9 mouse cellular contexts compared by ENCODE assay signal in the genomic region with DNA sequence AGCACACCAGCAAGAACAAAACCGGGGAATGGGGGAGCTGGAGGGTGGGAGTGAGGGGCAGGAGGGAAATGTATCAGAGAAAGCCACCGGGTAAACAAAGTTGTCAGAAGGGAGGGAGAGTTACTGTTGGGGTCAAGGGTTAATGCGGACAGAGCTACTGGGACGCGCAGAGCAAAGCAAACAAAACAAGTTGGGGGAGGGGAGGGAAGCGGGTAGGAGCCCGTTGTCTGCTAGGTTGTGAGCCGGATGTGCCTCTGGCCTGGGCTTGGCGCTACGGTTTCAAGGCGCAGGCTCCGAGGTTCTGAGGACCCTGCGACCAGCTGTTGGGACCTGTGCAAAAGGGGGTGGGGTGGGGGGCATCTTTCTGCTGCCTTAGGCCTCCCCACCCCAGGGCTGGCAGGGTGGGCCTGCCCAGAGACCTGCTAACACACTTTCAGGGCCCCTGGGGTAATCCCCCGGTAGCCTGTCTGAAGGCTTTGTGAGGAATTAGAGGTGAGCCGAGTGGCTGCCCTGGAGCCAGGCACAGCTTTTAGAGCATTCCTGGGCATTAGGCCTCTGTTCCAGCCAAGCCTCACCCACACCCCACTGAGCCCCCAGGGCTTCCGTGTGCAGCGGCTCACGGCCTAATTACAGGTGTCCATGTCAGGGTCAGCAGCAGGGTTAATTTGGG. TPM values are rescaled to one million over a fixed set of nuclear protein-coding genes. Genes with fewer than 3 reads are reported as not detected.
DNase-seq lines count a peak whose midpoint lies in the region; ATAC-seq and TF ChIP-seq lines count a peak whose summit lies in the region.
"Had no signal": no experiment of that assay in that cellular context is flagged by ENCODE, and none has a peak within 500 bp of the region (broad histone marks: within the 10 kb centered on the region; RNA-seq: fewer than 3 reads in every experiment).

No protein-coding gene starts in this region.

- no peaks in the 10 kb centered on the region for H3K36me3 ChIP-seq in forebrain, embryonic 10.5 days (replicated peaks)
- no peaks in the 10 kb centered on the region for H3K36me3 ChIP-seq in forebrain, embryonic 13.5 days (ENCODE audit: poor library complexity, severe bottlenecking)
- no peaks in the 10 kb centered on the region for H3K36me3 ChIP-seq in kidney, adult 2 months (ENCODE audit: control insufficient read depth, insufficient read depth, low read length)
- no peaks in the 10 kb centered on the region for H3K36me3 ChIP-seq in liver, embryonic 16.5 days (ENCODE audit: control insufficient read depth, insufficient read depth)

- H3K9me3 ChIP-seq in forebrain, embryonic 10.5 days: no peaks in the 10 kb centered on the region
- H3K9me3 ChIP-seq in forebrain, embryonic 13.5 days (replicated peaks): no peaks in the 10 kb centered on the region
- H3K9me3 ChIP-seq in liver, embryonic 16.5 days (replicated peaks; ENCODE audit: control insufficient read depth, low read length): no peaks in the 10 kb centered on the region

- peaks cover 27% of the 10 kb centered on the region for H3K4me1 ChIP-seq in forebrain, embryonic 10.5 days
- peaks cover 8% of the 10 kb centered on the region; the same call in 1 of the 2 replicates for H3K4me1 ChIP-seq in forebrain, embryonic 13.5 days
- H3K4me1 ChIP-seq in kidney, adult 2 months (ENCODE audit: control insufficient read depth, insufficient read depth, low read length): no peaks in the 10 kb centered on the region
- peaks cover 4% of the 10 kb centered on the region for H3K4me1 ChIP-seq in liver, embryonic 16.5 days (ENCODE audit: control insufficient read depth, low read depth, low read length)

- no peak overlapping the region; the same call in 1 of the 2 replicates for H3K9ac ChIP-seq in forebrain, embryonic 13.5 days
- peak overlapping the region; percentile 31 for H3K9ac ChIP-seq in liver, embryonic 16.5 days (ENCODE audit: low read depth, low read length)

- peak overlapping the region; percentile 84 for H3K27ac ChIP-seq in forebrain, embryonic 10.5 days
- H3K27ac ChIP-seq in forebrain, embryonic 13.5 days: no peak overlapping the region
- no peak overlapping the region for H3K27ac ChIP-seq in kidney, adult 2 months (ENCODE audit: insufficient read depth, low read depth, low read length)
- H3K27ac ChIP-seq in liver, embryonic 16.5 days (ENCODE audit: low read length): peak overlapping the region; percentile 42

- H3K27me3 ChIP-seq in forebrain, embryonic 10.5 days (ENCODE audit: poor library complexity, severe bottlenecking): peaks cover 92% of the 10 kb centered on the region
- peaks cover 25% of the 10 kb centered on the region for H3K27me3 ChIP-seq in forebrain, embryonic 13.5 days
- H3K27me3 ChIP-seq in kidney, adult 2 months (replicated peaks; ENCODE audit: control insufficient read depth, insufficient read depth, low read length): no peaks in the 10 kb centered on the region
- H3K27me3 ChIP-seq in liver, embryonic 16.5 days (ENCODE audit: control insufficient read depth, insufficient read depth, low read depth, low read length): no peaks in the 10 kb centered on the region

- TF ChIP-seq CTCF in kidney, adult 2 months (conservative IDR thresholded peaks at IDR 0.05; ENCODE audit: insufficient read depth, insufficient read length, low read depth, low read length): no peak

- DNase-seq in forebrain, embryonic 10.5 days (ENCODE audit: extremely low spot score, low spot score): peak; percentile 65
- peak; percentile 14 for DNase-seq in Muller cell, postnatal 12 days (ENCODE audit: inconsistent ontology term)
- peak; percentile 31 for DNase-seq in kidney, adult 2 months
- DNase-seq in layer of hippocampus, adult 18-20 months (ENCODE audit: low spot score in 2 of 2): no peak
- DNase-seq in urinary bladder, postnatal 36 days (ENCODE audit: low spot score in 2 of 2): no peak

- 1% methylated on average over 18 of the region's 18 CpGs for WGBS in forebrain, embryonic 10.5 days
- WGBS in forebrain, embryonic 13.5 days: 3% methylated on average over 18 of the region's 18 CpGs
- WGBS in kidney, adult 2 months: 14% methylated on average over 18 of the region's 18 CpGs
- 15% methylated on average over 18 of the region's 18 CpGs for WGBS in liver, embryonic 16.5 days (ENCODE audit: insufficient replicate concordance)

- H3K4me3 ChIP-seq in forebrain, embryonic 10.5 days: peak overlapping the region; percentile 36
- H3K4me3 ChIP-seq in forebrain, embryonic 13.5 days: no peak overlapping the region
- no peak overlapping the region for H3K4me3 ChIP-seq in kidney, adult 2 months (ENCODE audit: insufficient read depth, low read depth, low read length)
- H3K4me3 ChIP-seq in liver, embryonic 16.5 days (ENCODE audit: low read depth, low read length): no peak overlapping the region
- H3K4me3 ChIP-seq: myocyte had no signal

- no peak overlapping the region for H3K4me2 ChIP-seq in forebrain, embryonic 13.5 days
- H3K4me2 ChIP-seq in liver, embryonic 16.5 days (ENCODE audit: low read depth, low read length): no peak overlapping the region

- no peak for TF ChIP-seq POLR2A in kidney, adult 2 months (IDR thresholded peaks at IDR 0.05; ENCODE audit: low read depth, low read length)

- no peak for ATAC-seq in forebrain, embryonic 13.5 days
- ATAC-seq in liver, embryonic 16.5 days (ENCODE audit: low read depth): peak; percentile 83
- ATAC-seq in megakaryocyte progenitor cell, adult 5-6 weeks (replicated peaks; ENCODE audit: poor library complexity): no peak

RNA-seq across cellular contexts. Expression of a gene that starts 36.6 kb away (rescaled TPM):
- polyA plus RNA-seq in forebrain, embryonic 10.5 days (2016; fragmentation: Nextera tagmentation; extraction: Ambion mirVana): not detected in 2 replicates
- 0.14 TPM in 1 of 2 replicates, not detected in the other for polyA plus RNA-seq in forebrain, embryonic 13.5 days (2015; fragmentation: Nextera tagmentation; extraction: Ambion mirVana)
- polyA plus RNA-seq in kidney, adult 2 months (2012; rRNA removed): not detected in 2 replicates
- polyA plus RNA-seq in liver, embryonic 16.5 days (2015; fragmentation: Nextera tagmentation; extraction: Ambion mirVana): 0.07 TPM in 1 of 2 replicates, not detected in the other
- not detected for total RNA-seq in layer of hippocampus, adult 18-20 months (2021)
- not detected in 2 replicates for total RNA-seq in megakaryocyte progenitor cell, adult 5-6 weeks (2015)
- total RNA-seq in megakaryocyte progenitor cell, adult 5-6 weeks (2017): not detected in 2 replicates
- polyA plus RNA-seq: myocyte had no signal

RNA-seq across cellular contexts. Expression of a gene that starts 38.9 kb away (rescaled TPM):
- 0.20 and 0.63 TPM in 2 replicates for polyA plus RNA-seq in forebrain, embryonic 10.5 days (2016; fragmentation: Nextera tagmentation; extraction: Ambion mirVana)
- polyA plus RNA-seq in forebrain, embryonic 13.5 days (2015; fragmentation: Nextera tagmentation; extraction: Ambion mirVana): 0.46 and 0.76 TPM in 2 replicates
- 1.9 and 2.1 TPM in 2 replicates for polyA plus RNA-seq in kidney, adult 2 months (2012; rRNA removed)
- 0.18 and 0.35 TPM in 2 replicates for polyA plus RNA-seq in liver, embryonic 16.5 days (2015; fragmentation: Nextera tagmentation; extraction: Ambion mirVana)
- total RNA-seq in layer of hippocampus, adult 18-20 months (2021): 1 to 10 TPM; 1.3 to 2.4 TPM
- 0.17 and 0.25 TPM in 2 replicates for total RNA-seq in megakaryocyte progenitor cell, adult 5-6 weeks (2015)
- 0.83 and 0.84 TPM in 2 replicates for total RNA-seq in megakaryocyte progenitor cell, adult 5-6 weeks (2017)

Comparison
In these comparisons a context has a peak if more than half of its experiments do, and no peak if none do; other contexts are left out.
1. H3K27ac ChIP-seq: peak in forebrain, embryonic 10.5 days (single experiment) and liver, embryonic 16.5 days (single experiment); none in forebrain, embryonic 13.5 days (single experiment) and kidney, adult 2 months (single experiment).
2. DNase-seq: peak in forebrain, embryonic 10.5 days (single experiment), Muller cell, postnatal 12 days (single experiment) and kidney, adult 2 months (single experiment); none in layer of hippocampus, adult 18-20 months (0 of 2) and urinary bladder, postnatal 36 days (0 of 2).